Mouse (Mus musculus) ES-E14 (cell line): ENCODE data around the gene Epha10. TPM values are rescaled to one million over a fixed set of nuclear protein-coding genes. Genes with fewer than 3 reads are reported as not detected.

Source experiments
- DNase-seq: peaks from one replicate; pipeline ENCODE4 v3.0.0-alpha.2; 2013; ENCODE audit warnings: low read depth, low spot score
- H3K27ac ChIP-seq: 2 replicates; pipeline ENCODE4 v1.5.1; 2012; ENCODE audit warnings: low read depth, mild to moderate bottlenecking, low read length, moderate library complexity, mixed read lengths; ENCODE audit not compliant: poor library complexity, insufficient read depth, severe bottlenecking
- H3K36me3 ChIP-seq: 2 replicates; pipeline ENCODE4 v1.6.1; 2012; ENCODE audit warnings: mild to moderate bottlenecking, low read length, moderate library complexity, mixed read lengths; ENCODE audit not compliant: control insufficient read depth, poor library complexity, insufficient read depth, severe bottlenecking
- H3K4me1 ChIP-seq, 2 experiments: fragments of 150-350 bp in 1 of 2; sonication (generic) in 1 of 2; 2 replicates each; pipeline ENCODE4 v1.6.1; 2012; ENCODE audit warnings: low read length in 2 of 2, mild to moderate bottlenecking in 1 of 2, mixed read lengths in 1 of 2; ENCODE audit not compliant: control insufficient read depth in 2 of 2, insufficient read depth in 2 of 2, poor library complexity in 1 of 2
- H3K4me3 ChIP-seq, 2 experiments: fragments of 150-350 bp in 1 of 2; sonication (generic) in 1 of 2; 2 replicates each; pipeline ENCODE4 v1.5.1; 2012; ENCODE audit warnings: low read length in 2 of 2, low read depth in 1 of 2, mild to moderate bottlenecking in 1 of 2, mixed read lengths in 1 of 2; ENCODE audit not compliant: insufficient read depth in 1 of 2, poor library complexity in 1 of 2, severe bottlenecking in 1 of 2
- H3K9ac ChIP-seq: 2 replicates; pipeline ENCODE4 v1.6.1; 2012; ENCODE audit warnings: low read depth, mild to moderate bottlenecking, low read length, mixed read lengths; ENCODE audit not compliant: poor library complexity, insufficient read depth, severe bottlenecking
- H3K9me3 ChIP-seq: fragments of 150-350 bp; sonication (generic); 2 replicates; pipeline ENCODE4 v1.6.1; 2012; ENCODE audit warnings: low read depth, mild to moderate bottlenecking, low read length; ENCODE audit not compliant: control insufficient read depth, insufficient read depth
- CHD2 ChIP-seq: IDR thresholded peaks from 2 replicates; pipeline ENCODE4 v1.6.1; 2014; ENCODE audit warnings: mild to moderate bottlenecking, low read depth, low read length, inconsistent platforms
- HCFC1 ChIP-seq: IDR thresholded peaks from 2 replicates; pipeline ENCODE4 v1.6.1; 2012; ENCODE audit warnings: low read length, inconsistent platforms, borderline replicate concordance; ENCODE audit not compliant: insufficient read depth
- MAFK ChIP-seq: IDR thresholded peaks from 2 replicates; pipeline ENCODE4 v1.6.1; 2014; ENCODE audit warnings: mild to moderate bottlenecking, low read depth, low read length, inconsistent platforms; ENCODE audit not compliant: insufficient read depth
- ZC3H11A ChIP-seq: IDR thresholded peaks from 2 replicates; pipeline ENCODE4 v1.6.1; 2012; ENCODE audit warnings: low read depth, mild to moderate bottlenecking, inconsistent platforms, low read length, borderline replicate concordance
- ZNF384 ChIP-seq: IDR thresholded peaks from 2 replicates; pipeline ENCODE4 v1.6.1; 2012; ENCODE audit warnings: low read depth, low read length, inconsistent platforms
- in situ Hi-C, 2 experiments: fragments of 600-800 bp; cut with MboI; formaldehyde crosslinking; loops; one replicate each; pipeline ENCODE4 v1.15.1; 2025; ENCODE audit warnings: low sequenced_read_pairs in 2 of 2, inconsistent platforms in 1 of 2; ENCODE audit not compliant: unreplicated experiment in 2 of 2
- total RNA-seq: library from RNA; depleted of rRNA; stranded (reverse); fragments of 300-350 nt; gene quantifications from 2 replicates; pipeline ENCODE4 v1.2.3, GENCODE M21; 2012

Epha10 gene
- total RNA-seq, 1 experiment, result 0.54 TPM

GRCm38 (mm10) chr4:124856294-124856693 lies 24.4 kb upstream of the Epha10 start:
- H3K9ac ChIP-seq, result no peak overlapping the region
- DNase-seq, result no peak
- no peak overlapping the region for H3K27ac ChIP-seq
- no peaks in the 10 kb centered on the region for H3K9me3 ChIP-seq
- TF ChIP-seq ZNF384 (no peak), MAFK (no peak), HCFC1 (no peak), ZC3H11A (no peak), CHD2 (no peak)
- peaks cover 3 to 11% of the 10 kb centered on the region in 2 experiments; a peak in 1 of 4 replicates for H3K4me1 ChIP-seq
- H3K36me3 ChIP-seq, result peaks cover 24% of the 10 kb centered on the region
- no peak overlapping the region for H3K4me3 ChIP-seq
- in situ Hi-C loops, result no loop called here

- Histone ChIP-seq H3K4me1 (peaks cover 0 to 4% of the 10 kb centered on the region in 2 experiments; a peak in 1 of 4 replicates), H3K36me3 (peaks cover 21% of the 10 kb centered on the region), H3K9me3 (no peaks in the 10 kb centered on the region), H3K27ac (no peak overlapping the region), H3K4me3 (no peak overlapping the region), H3K9ac (no peak overlapping the region)
- DNase-seq, result no peak
- TF ChIP-seq ZC3H11A, result no peak
- TF ChIP-seq CHD2, result no peak
- TF ChIP-seq HCFC1, result no peak
- no peak for TF ChIP-seq ZNF384
- in situ Hi-C loops, result no loop called here
Measured at GRCm38 (mm10) chr4:124858370-124858769, 22.3 kb upstream of the Epha10 start.

- TF ChIP-seq HCFC1, result no peak
- no peak for TF ChIP-seq ZC3H11A
- TF ChIP-seq ZNF384, result no peak
- no peak for TF ChIP-seq CHD2
- no peak for TF ChIP-seq MAFK
- Histone ChIP-seq H3K27ac (no peak overlapping the region), H3K4me1 (peaks cover 0 to 4% of the 10 kb centered on the region in 2 experiments; a peak in 1 of 4 replicates), H3K4me3 (no peak overlapping the region), H3K36me3 (peaks cover 13% of the 10 kb centered on the region; the same call in 1 of the 2 replicates), H3K9me3 (no peaks in the 10 kb centered on the region), H3K9ac (no peak overlapping the region)
- in situ Hi-C loops, result no loop called here
- no peak for DNase-seq
Measured at GRCm38 (mm10) chr4:124860446-124860845, 20.3 kb upstream of the Epha10 start.

- H3K36me3 ChIP-seq, result peaks cover 4% of the 10 kb centered on the region; the same call in 1 of the 2 replicates
- no peaks in the 10 kb centered on the region for H3K9me3 ChIP-seq
- in situ Hi-C loops, result no loop called here
- H3K27ac ChIP-seq, result no peak within 1 kb of the TSS
- H3K4me3 ChIP-seq, result peak within 1 kb of the TSS; percentile 74 to 89
- no peak for DNase-seq
- peak within 1 kb of the TSS; percentile 80 for H3K9ac ChIP-seq
- H3K4me1 ChIP-seq, result peaks cover 0 to 2% of the 10 kb centered on the region in 2 experiments; a peak in 1 of 4 replicates
- TF ChIP-seq MAFK (no peak), ZC3H11A (no peak), CHD2 (no peak), ZNF384 (no peak), HCFC1 (no peak)
Measured at GRCm38 (mm10) chr4:124861283-124862188, 19.2 kb upstream of the Epha10 start, which contains the start of gene Maneal. TSS of gene Maneal (minus strand) at chr4:124862171.
